Mouse (Mus musculus) ES-E14 (cell line): ENCODE data around the gene Ptprf.

Source experiments
- ZC3H11A ChIP-seq: IDR thresholded peaks from 2 replicates; pipeline ENCODE4 v1.6.1; 2012; ENCODE audit warnings: low read depth, mild to moderate bottlenecking, inconsistent platforms, low read length, borderline replicate concordance
- ZNF384 ChIP-seq: IDR thresholded peaks from 2 replicates; pipeline ENCODE4 v1.6.1; 2012; ENCODE audit warnings: low read depth, low read length, inconsistent platforms

DNA sequence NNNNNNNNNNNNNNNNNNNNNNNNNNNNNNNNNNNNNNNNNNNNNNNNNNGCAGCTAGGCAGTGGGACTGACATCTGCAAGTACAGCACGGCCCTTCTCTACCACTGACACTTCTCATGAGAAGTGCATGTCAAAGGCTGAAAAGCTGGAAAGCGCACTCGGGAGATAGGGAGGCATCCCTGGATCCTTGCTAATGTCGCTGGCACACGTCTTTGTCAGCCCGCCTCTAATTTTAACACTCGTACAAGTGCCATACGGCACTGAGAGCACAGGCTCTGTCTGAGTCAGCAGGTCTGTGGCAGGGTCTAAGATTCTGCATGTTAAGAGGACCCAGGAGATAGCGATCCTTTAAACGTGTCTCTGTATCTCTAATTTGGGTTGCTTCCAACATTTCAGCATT lies 95.0 kb downstream of the Ptprf start:
- TF ChIP-seq ZC3H11A: no peak
- TF ChIP-seq ZNF384: no peak
